Mouse (Mus musculus) ovary, adult 18-20 months (tissue): Measurements from ENCODE around the gene P3h4.

ENCODE experiments used
- DNase-seq: peaks from one replicate; pipeline ENCODE4 v3.0.0; 2022; ENCODE audit warnings: low spot score, mixed read lengths

The P3h4 gene

DNA sequence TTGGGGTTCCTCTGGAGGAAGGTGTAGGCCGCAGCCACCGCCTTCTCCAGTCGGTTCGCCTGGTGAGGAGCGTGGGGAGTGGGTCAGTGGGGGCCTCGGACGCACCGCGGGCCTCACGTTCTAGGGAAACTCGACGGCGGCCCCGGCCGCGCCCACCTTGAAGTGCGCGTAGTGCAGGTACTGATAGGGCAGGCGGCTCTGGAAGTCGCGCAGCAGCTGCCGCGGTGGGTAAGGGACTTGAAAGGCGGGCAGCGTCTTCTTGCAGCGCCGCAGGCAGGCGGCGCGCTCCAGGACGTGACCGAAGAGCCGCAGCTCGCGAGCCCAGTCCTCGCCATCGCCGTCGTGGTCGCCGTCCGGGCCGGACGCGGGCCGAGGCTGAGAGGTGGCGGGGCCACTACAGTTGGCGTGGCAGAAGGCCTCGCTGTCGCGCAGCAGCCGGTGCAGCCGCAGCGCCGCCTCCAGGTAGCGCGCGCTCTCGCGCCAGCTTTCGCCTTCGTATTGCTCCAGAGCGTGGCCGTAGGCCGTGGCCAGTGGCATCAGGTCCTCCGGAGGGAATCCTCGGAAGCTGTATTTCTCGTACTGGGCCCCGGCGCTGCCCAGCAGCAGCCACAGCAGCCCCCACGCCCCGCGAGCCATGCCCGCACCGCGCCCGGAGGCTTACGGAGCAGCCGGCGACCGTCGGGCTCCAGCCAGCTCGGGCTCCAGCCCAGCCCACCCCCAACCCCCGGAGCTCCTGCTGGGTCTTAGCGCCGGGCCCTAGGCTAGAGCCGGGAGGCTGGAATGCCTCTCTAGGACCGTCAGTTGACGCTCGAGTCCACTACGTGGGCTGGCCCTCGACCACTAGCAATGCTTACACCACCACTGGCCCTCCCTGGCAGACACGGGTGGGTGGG is at the start of gene P3h4:
Gene P3h4 (minus strand): TSS at position 816 of the 893 bp plus-strand sequence.
- peak; percentile 79 for DNase-seq

DNA sequence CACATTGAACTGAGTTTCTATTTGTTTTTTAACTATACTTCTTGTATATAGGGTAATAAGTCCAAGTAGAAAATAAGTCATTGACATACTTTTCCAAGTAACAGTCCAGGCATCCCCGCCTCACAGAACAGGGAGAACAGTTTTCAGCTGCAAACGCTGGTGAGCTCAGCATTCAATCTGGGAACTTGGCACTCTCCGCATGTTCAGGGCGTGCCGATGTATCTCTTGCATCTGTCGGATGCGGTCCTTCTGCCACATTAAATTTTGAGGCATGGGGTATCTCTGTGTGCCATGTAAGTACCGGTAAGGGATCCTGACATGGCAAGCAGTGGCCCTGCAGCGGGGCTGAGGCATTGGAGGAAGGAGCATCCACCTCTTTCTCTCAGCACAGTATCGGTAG is 48.1 kb upstream of the P3h4 start:
- DNase-seq = no peak

DNA sequence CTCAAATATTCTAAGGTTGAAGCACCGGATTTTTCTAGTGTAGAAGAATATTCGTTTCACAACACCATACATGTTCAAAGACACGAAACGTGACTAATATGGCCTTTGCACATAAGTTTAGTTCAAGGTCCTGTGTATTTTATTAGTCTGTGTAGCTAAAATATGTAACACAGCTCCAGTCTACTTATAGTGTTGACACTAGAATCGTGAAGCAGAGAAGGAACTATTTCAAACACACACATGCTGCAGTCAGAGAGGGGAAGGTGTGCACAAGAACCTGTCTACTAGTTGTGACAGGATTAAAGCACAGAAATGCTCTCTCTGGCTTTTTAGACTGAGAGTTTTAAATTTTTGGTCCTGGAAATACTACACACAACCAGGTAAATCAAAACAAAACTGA is 43.1 kb upstream of the P3h4 start:
- DNase-seq = no peak

DNA sequence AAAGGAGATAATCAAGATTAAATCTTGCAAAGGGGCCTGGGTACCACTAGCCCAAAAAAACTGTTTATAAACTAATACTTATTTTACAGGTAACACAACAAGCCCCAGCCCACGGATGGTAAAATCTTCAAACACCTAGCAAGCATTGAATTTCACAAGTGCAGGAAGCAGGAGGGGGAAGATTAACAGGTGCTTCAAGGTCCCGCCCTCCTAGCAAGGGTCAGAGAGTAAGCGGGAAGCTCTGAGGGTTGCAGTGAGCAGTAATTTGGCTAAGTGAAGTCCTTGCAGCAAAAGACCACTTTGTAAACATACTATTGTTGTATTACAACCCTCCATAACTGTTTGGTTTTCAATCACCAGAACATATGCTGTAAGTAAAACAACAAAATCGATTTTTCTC is 42.6 kb upstream of the P3h4 start:
- DNase-seq = no peak

DNA sequence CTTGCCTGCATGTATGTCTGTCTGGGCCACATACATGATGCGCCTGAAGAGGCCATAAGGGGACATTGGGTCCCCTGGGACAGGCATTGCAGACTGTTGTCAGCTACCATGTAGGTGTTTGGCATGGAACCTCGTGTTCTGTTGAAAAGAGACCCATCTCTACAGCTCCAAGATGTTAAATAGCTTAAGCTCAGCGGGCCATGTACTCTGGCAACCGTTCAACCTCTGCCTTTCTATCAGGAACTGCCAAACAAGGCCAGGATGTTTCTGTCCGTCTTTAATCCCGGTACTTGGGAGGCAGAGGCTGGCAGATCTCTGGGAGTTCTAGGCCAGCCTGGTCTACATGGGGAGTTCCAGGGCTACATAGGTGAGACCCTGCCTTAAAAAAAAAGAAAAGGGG is 28.0 kb upstream of the P3h4 start:
- DNase-seq = no peak

DNA sequence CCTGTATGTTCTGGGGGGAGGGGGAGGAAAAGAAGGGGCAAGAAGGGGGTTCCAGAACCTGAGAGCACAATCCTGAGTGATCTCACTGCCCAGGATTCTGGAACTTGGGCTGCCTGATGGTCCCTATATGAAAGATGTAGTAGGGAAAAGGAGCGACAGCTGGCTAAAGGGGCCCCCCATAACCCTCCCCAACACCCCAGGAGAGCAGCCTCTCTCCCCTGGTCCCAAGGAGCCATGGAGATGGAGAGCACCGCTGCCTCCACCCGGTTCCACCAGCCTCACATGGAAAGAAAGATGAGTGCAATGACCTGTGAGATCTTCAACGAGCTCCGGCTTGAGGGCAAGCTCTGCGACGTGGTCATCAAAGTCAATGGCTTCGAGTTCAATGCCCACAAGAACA is 27.2 kb upstream of the P3h4 start, which contains the start of the genes Nt5c3b and Klhl10:
Gene Nt5c3b (minus strand): TSS at position 12 of the 400 bp plus-strand sequence.
Gene Klhl10 (plus strand): TSS at position 121 of the 400 bp plus-strand sequence.
- DNase-seq = no peak

DNA sequence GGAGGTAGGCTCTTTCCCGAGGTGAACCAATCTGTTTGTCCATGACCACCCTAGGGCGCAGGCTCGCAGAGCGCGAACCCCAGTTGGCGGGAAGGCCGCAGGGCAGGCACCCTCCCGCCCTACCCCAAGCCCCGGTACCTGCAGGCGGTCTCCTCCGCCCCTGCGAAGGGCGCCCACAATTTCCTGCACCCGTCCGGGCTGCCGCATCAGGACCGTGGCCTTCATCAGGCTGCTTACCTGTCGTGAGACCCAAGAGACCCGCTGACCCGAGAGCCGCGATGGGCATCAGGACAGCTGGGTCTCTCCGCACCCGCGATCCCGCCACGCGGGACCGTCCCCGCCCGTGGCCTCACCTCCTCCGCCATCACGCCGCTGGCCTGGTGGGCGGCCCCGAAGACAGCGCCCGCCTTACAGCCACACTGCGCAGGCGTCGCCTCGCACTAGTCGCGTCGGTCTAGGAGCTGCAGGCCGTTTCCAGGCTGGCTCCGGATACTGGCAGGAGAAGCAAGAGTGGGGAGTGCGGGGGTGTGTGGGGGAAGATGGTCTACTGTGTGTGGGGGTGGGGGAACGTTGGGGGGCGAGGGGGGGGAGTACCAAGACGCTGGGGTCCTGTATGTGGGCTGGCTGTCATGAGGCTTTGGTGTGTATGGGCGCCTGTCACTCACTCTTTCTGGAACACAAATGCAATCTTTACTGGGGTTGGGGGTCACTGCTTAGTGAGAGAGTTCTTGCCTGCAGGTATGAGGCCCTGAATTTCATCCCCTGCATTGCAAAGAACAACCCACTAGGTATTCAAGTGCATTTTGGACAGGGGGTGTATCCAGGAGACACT is 26.3 kb upstream of the P3h4 start:
- peak; percentile 72 for DNase-seq

DNA sequence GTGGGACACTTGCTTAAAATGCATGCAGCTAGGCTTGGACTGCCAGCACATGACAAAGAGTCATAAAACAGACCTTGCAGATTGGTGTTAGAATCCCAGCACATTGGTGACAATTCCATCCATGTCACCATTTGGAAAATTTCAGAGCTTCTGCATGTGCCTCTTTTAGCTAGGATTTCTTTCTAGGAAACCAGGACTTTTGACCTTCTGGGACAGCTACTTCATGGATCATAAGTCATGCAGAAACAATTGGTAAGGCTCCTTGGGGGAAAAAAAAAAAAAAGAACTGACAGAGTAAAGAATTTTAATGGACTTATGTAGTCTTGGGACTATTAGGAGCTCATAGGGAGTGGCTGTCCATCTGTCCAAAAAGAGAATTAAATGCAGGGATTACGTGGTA is 23.3 kb upstream of the P3h4 start:
- DNase-seq = no peak

DNA sequence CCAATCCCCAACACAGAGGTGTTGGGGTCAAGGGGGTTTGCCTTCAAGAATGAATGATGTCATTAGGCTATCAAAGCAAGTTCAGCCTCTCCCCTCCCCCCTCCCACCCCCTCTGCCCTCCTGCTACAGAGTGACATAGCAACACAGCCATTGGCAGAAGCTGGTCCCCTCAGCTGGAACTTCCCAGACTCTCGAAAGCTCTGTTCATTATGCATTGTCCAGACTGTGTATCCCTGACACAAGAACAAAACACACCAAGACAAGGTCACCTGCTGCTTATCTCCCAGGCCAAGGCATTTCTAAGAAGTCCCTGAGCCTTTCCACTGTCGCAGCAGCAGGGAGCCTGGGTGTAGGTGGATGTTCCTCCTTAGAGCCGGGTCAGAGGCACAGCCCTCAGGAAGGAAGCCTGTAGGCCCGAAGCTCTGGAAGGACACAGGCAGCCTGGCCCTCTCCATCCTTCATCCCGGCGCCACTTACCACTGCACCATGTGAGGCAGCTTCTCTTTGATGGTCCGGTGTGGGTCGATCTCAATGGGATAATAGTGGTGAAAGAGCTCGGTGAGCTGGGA is 21.1 kb upstream of the P3h4 start:
- peak; percentile 47 for DNase-seq

DNA sequence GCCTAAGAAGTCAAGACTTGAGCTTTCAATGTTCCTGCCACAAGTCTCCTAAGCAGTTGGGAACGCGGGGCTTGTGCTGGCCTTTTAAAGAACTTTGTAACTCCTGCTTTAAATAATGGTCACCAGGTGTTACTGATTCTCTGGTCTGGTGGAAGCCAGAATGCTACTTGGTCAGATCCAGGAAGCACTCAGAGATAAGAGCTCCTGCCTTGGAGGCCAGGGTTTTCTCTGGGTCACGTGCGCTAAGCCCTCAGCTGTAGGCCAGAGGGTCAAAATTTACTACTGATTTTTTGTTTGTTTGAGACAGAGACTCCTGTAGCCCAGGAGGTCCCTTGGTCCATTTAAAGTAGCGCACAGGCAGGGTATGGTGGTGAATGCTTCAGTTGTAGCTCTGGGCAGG is 17.4 kb upstream of the P3h4 start:
- DNase-seq = no peak

DNA sequence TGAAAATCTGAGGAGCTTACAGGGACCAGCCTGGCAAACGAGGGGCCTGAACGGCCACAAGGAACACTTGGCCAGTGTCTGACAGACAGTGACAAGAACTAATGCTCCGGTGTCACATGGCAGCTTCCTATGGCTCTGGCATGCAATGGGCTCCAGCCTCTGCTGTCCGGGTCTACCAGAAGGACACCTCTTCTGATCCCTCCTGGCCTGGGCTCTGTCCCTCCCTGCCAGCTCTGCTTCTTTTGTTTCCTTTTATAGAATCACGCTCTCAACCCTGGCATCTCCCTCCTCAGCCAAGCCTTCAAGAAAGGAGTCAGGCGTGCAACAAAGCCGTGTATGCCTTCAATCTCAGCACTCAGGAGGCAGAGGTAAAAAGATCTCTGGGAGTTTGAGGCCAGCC is 15.4 kb upstream of the P3h4 start:
- DNase-seq = no peak

DNA sequence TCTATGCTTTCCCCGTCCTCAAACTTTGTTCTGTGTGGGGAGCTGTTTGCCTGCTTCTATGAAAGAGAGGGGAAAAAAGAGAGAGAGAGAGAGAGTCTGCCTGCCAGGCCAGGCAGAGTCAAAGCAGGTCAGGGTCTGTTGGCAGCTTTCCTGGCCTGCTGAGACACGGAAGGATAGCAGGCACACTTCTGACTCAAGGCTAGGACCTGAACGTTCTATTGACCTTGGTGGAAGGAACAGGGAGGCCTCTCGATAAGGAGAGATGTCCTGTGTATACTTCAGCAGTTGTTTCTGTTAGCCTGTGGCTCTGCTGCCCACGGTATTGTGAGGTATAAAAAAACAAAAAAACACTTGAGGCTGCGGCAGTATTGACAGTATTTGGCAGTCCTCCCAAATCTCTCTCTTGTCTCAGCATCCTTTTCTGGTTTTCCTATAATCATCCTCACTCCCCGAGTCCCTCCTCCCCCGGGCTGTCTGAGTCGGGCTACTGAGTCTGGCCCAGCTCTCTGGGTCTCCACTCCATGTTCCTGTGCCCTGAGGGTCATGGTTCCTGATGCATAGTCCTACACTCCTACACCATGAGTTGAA is 14.1 kb upstream of the P3h4 start:
- DNase-seq = peak; percentile 91

DNA sequence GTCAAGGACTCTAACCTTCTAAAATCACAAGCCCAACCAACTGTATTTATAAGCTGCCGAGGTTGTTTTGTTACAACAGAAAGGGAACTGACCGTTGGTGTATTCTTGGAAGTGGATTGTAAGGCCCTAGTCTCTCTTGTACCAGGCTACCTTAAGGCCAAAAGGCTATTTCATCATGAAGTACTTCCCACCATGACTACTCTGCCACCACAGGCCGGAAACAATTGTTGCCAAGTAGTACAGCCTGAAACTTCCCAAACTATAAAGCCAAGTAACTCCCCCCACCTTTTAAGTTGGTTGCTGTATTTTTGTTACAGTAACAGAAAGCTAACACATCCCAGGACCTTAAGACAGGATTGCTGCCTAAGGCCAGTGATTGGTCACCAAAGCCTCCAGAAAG is 12.2 kb upstream of the P3h4 start:
- no peak for DNase-seq

DNA sequence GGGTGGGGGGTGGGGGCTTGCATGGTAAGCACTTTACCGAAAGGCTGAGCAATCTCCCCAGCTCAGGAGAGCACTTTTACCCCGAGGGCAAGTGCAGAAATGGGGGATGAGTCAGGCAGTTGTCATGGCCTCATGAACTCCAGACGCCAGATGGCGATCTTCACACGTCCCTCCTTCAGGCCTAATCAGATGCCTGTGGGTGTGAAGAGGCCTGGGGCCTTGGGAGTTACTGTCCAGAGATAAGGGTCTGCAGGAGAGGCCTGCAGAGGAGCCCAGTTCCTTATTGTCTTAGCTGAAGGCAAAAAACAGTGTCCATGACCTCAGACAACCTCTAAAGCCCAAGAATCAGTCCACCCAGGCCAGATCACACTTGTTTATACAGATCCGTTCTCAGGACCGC is 11.2 kb upstream of the P3h4 start:
- DNase-seq = peak; percentile 87

DNA sequence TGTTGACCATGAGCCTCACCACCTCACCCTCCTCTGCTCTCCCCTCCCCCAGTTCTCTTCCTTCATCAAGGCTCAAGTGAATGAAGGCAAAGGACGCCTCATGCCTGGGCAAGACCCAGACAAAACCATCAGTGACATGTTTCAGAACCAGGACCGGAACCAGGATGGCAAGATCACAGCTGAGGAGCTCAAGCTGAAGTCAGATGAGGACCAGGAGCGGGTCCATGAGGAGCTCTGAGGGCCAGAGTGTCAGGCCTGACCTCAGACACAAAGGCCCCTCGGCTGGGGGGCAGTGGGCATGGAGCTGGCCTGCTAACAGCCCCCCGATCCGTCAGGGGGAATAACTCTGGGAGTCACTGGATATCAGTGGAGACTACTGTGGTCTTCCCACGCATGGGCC is 9.2 kb upstream of the P3h4 start:
- no peak for DNase-seq

DNA sequence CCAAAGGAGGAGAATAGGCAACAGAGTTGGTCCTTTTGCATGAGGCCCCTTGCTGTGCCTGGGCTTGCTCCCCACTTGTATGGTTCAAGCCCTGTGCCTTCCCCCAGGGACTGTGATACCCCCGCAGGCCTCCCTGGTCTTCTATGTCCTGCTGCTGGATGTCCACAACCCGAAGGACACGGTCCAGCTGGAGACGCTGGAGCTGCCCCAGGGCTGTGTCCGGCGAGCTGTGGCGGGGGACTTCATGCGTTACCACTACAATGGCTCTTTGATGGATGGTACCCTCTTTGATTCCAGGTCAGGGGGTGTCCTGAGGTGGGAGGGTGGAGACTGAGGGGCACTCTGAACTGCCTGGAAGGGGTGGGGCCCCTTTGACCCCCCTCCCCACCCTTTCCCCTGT is 6.9 kb upstream of the P3h4 start:
- DNase-seq = no peak

DNA sequence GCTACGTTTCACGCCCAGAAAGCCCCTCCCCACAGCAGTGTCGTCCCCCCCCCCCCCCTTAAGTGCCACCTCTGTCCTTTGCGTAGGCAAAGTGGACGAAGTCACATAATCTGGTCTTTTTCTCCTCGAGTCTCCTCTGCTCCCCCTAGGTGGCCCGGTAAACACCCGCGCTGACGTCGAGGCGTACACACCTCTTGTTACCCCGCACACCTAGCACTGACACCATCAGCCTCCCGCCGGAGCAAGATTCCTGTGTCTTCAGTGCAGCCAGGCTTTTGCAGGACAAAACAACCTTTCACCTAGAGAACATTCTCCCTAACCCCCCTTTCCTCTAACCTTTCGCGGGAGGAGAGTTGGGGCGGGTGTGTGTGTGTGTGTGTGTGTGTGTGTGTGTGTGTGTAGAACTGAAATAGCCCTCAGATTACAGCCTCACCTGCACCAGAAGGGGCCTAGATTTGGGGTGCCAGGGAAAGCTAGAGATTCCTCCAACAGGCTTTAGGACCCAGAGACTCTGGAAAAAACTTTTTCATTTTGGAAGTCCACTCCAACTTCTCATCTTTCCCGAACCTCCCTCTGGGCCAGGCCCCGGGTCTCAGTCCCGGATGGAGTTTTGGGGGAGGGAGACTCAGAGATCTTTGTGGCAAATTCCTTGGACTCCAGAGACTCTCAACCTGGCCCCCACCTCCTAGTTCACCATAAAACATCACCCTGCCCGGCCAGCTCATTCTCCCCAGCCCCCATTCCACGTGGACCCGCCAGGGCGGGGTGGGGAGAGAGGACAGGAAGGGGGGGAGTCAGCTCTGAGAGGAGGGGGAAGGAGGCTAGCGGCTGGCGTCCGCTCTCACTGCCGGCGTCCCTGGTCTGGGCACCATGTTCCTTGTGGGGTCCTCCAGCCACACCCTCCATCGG is 532 bp upstream of the P3h4 start, which contains the start of gene Fkbp10:
Gene Fkbp10 (plus strand): TSS at position 784 of the 909 bp plus-strand sequence.
- DNase-seq = peak; percentile 64

DNA sequence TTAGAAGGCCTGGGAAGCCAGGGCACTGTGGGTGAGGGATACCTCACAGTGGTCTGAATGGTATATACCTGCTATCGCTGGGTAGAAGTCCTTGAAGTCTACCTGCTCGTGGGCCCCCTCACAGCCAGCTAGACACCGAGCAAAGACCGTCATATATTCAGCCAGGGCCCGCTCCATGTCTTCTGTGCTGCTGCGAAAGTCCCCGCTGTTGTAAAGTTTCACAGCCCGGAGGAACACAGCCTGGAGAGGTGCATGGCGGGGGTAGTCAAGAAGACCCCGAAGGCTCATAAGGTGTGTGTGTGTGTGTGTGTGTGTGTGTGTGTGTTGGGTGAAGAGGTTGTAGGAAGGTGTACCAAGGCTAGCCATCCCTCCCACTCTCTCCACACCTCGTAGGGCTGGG is 1.1 kb downstream of the P3h4 start:
- no peak for DNase-seq

DNA sequence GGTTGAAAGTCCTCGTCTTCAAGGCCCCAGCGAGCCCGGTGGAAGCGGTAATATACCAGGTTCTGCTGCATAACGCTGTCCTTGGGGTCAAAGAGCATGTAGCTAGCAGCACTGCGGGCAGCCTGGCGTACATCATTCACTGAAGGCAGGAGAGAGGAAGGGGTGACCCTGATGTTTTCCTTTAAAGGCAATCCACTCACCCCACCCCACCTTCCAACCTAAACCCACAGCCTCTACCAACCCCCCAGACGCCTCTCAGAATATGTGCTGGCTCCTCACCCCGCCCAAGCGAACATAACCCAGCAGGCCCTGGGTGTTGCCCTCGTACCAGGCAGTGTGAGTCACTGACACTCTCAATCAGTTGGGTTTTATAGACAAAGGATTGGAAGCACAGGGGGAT is 2.9 kb downstream of the P3h4 start:
- no peak for DNase-seq

DNA sequence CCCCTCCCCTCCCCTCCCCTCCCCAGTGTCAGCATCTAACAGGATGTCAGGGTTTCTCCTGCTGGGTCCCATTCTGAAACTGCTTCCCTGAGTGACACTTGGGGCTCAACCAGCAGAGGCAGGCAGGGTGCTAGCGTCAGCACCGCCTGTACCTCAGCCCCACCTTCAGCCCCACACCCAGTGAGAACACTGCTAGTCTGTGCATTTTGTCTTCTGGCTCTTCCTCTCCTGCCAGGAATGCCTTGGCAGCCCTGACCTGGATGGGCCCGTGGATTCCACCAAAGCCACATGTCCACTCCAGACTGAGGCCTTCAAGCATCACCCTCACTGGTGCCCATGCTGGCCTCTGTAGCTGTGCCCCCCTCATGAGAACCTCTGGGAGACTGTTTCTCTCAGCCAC is 5.0 kb downstream of the P3h4 start:
- no peak for DNase-seq

DNA sequence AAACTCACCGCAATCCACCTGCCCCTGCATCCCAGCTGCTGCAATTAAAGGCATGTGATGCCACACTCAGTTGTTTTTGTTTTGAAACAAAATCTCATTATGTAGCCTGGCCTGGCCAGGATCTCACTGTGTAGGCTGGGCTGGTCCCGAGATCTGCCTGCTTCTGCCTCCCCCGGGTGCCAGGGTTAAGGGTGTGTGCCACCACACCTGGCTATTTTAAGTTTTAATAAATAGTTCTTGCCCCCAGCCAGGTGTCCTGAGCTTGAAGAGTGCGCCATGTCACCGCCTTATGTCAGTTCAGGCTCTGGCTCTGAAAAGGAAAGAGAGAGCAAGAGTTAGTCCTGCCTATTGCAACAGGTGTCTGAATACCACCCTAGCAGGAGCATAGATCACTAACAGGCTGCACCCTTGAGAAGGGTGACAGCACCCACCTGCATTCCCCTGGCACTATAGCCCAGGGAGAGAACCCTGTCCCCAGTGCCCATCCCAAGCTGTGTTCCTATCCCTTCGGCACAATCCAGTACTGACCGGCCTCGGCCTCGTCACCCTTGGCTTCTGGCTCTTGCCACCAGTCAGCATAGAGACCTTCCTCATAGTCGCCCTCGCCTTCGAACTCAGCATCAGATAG is 5.7 kb downstream of the P3h4 start:
- DNase-seq = no peak
